Mouse (Mus musculus): Measurements from ENCODE around the gene Tapt1. TPM values are rescaled to one million over a fixed set of nuclear protein-coding genes. Genes with fewer than 3 reads are reported as not detected.
"Not testable (repeated sequence)": the region's sequence is repeated elsewhere in the genome, so short reads cannot be mapped to it uniquely, and the experiment has no call there.

Gene Tapt1
- polyA plus RNA-seq, 1 experiment = 31.8 TPM

- TF ChIP-seq POLR2A (IDR thresholded peaks at IDR 0.05; ENCODE audit: borderline replicate concordance, extremely low read depth, low read depth, low read length) (no peak), CTCF (IDR thresholded peaks at IDR 0.05; ENCODE audit: insufficient read depth, low read length) (no peak)
- no peak for DNase-seq
- WGBS = 96% methylated on average over 3 of the region's 3 CpGs
These were observed 68.0 kb downstream of the Tapt1 start for GRCm38 (mm10) chr5:44158458-44158857.

GRCm38 (mm10) chr5:44157760-44158159 is 68.7 kb downstream of the Tapt1 start:
- 59% methylated on average over 6 of the region's 6 CpGs for WGBS
- no peak for DNase-seq
- no peaks in the 10 kb centered on the region for H3K4me1 ChIP-seq (ENCODE audit: control insufficient read depth, insufficient read depth, low read length)
- H3K4me3 ChIP-seq (replicated peaks; ENCODE audit: extremely low read depth, low read depth, low read length) = no peak overlapping the region
- no peak for TF ChIP-seq CTCF (IDR thresholded peaks at IDR 0.05; ENCODE audit: insufficient read depth, low read length)
- no peak for TF ChIP-seq POLR2A (IDR thresholded peaks at IDR 0.05; ENCODE audit: borderline replicate concordance, extremely low read depth, low read depth, low read length)

More at GRCm38 (mm10) chr5:44158458-44158857, 68.0 kb downstream of the Tapt1 start:
- H3K4me3 ChIP-seq (replicated peaks; ENCODE audit: extremely low read depth, low read depth, low read length) = no peak overlapping the region
- H3K4me1 ChIP-seq (ENCODE audit: control insufficient read depth, insufficient read depth, low read length) = no peaks in the 10 kb centered on the region

- DNase-seq = no peak
- H3K4me3 ChIP-seq (replicated peaks; ENCODE audit: extremely low read depth, low read depth, low read length) = no peak overlapping the region
- TF ChIP-seq POLR2A (IDR thresholded peaks at IDR 0.05; ENCODE audit: borderline replicate concordance, extremely low read depth, low read depth, low read length) (no peak), CTCF (IDR thresholded peaks at IDR 0.05; ENCODE audit: insufficient read depth, low read length) (no peak)
- 74% methylated on average over 1 of the region's 1 CpGs for WGBS
- H3K4me1 ChIP-seq (ENCODE audit: control insufficient read depth, insufficient read depth, low read length) = no peaks in the 10 kb centered on the region
These were observed 73.4 kb downstream of the Tapt1 start for GRCm38 (mm10) chr5:44153050-44153449.

DNA sequence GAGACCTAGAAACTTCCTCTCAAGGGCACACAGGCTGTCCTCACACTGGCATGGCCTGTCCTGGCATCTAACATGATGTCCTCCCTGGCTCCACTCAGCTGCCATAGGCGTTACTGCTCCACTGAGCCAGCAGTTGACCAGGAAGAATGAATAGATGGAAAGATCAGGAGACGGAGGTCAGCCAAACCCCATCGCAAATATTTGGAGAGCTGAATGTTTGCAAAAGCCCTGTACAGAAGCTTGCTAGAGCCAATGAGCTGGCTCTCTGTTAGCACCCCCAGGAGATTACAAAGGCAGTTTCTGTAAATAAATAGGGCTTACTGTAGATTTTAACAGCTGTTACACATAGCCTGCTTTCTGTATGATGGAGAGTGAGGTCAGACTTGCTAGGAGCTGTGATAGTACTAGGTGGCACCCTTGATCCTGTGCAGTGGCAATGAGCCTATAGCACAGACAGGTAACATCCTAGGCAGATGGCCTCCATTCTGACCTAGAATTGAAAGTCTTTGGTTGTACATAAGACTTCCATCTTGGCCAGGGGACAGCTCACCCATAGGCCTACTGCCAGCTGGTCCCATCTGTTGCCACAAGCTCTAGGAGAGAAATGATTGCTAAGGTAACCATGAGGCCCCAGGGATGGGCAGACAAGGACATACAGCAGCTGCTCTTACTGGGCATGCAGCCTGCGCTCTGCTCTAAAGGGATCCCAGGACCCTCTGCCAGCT is 74.9 kb downstream of the Tapt1 start:
- no peak overlapping the region for H3K4me3 ChIP-seq (replicated peaks; ENCODE audit: extremely low read depth, low read depth, low read length)
- peak; percentile 28 for DNase-seq
- TF ChIP-seq POLR2A (IDR thresholded peaks at IDR 0.05; ENCODE audit: borderline replicate concordance, extremely low read depth, low read depth, low read length) (no peak), CTCF (IDR thresholded peaks at IDR 0.05; ENCODE audit: insufficient read depth, low read length) (no peak)

GRCm38 (mm10) chr5:44147732-44148131 is 78.7 kb downstream of the Tapt1 start:
- WGBS = 72% methylated on average over 3 of the region's 3 CpGs
- DNase-seq = no peak
- Histone ChIP-seq H3K4me1 (ENCODE audit: control insufficient read depth, insufficient read depth, low read length) (peaks cover 11% of the 10 kb centered on the region), H3K4me3 (replicated peaks; ENCODE audit: extremely low read depth, low read depth, low read length) (no peak overlapping the region)
- no peak for TF ChIP-seq CTCF (IDR thresholded peaks at IDR 0.05; ENCODE audit: insufficient read depth, low read length)
- TF ChIP-seq POLR2A (IDR thresholded peaks at IDR 0.05; ENCODE audit: borderline replicate concordance, extremely low read depth, low read depth, low read length) = no peak

More for the DNA sequence above, 74.9 kb downstream of the Tapt1 start:
- H3K4me1 ChIP-seq (ENCODE audit: control insufficient read depth, insufficient read depth, low read length) = peaks cover 10% of the 10 kb centered on the region
- 55% methylated on average over 4 of the region's 4 CpGs for WGBS

DNA sequence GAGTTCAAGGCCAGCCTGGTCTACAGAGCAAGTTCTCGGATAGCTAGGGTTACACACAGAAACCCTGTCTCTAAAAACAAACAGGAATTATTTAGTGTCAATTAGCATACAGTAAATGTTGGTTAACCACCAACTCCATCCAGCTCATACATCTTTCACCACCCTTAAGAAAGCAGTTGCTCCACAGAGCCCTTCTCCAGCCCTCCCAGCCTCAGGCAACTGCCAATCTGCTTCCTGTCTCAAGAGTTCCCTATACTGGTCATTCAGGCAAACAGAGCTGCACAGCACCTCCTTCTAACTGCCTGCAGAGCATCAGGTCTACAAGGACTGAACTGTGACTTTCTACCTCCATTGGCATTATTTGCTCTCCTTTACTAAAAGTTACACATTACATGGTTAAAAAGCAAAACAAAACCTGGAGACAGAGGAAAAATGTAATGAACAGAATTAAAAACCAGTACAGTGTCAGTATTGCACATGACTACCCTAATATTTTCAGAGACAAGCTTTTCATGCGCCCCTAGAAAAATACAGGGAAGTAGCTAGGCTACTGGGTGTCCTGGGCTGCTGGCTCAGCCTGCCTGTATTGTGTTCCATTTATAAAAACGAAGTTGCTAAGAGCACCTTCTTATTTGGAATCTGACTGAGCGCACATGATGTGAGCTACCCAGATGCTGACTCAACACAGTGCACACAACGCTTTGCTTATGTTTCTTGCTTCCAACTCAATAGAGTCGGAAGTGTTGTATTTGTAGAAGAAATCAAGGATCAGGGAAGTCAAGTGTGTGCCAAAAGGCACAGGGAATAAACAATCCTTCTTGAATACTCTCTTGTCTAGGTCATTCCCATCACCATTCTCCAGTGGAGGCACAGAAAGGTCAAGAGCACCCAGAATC is 79.7 kb downstream of the Tapt1 start:
- peaks cover 11% of the 10 kb centered on the region for H3K4me1 ChIP-seq (ENCODE audit: control insufficient read depth, insufficient read depth, low read length)
- TF ChIP-seq CTCF (IDR thresholded peaks at IDR 0.05; ENCODE audit: insufficient read depth, low read length) = no peak
- TF ChIP-seq POLR2A (IDR thresholded peaks at IDR 0.05; ENCODE audit: borderline replicate concordance, extremely low read depth, low read depth, low read length) = no peak
- DNase-seq = no peak
- no peak overlapping the region for H3K4me3 ChIP-seq (replicated peaks; ENCODE audit: extremely low read depth, low read depth, low read length)
- WGBS = 41% methylated on average over 6 of the region's 6 CpGs

GRCm38 (mm10) chr5:44143467-44144235 is 82.8 kb downstream of the Tapt1 start:
- DNase-seq = no peak
- TF ChIP-seq POLR2A (IDR thresholded peaks at IDR 0.05; ENCODE audit: borderline replicate concordance, extremely low read depth, low read depth, low read length) (no peak), CTCF (IDR thresholded peaks at IDR 0.05; ENCODE audit: insufficient read depth, low read length) (no peak)
- WGBS = 72% methylated on average over 8 of the region's 8 CpGs
- Histone ChIP-seq H3K4me3 (replicated peaks; ENCODE audit: extremely low read depth, low read depth, low read length) (no peak overlapping the region), H3K4me1 (ENCODE audit: control insufficient read depth, insufficient read depth, low read length) (peaks cover 11% of the 10 kb centered on the region)

DNA sequence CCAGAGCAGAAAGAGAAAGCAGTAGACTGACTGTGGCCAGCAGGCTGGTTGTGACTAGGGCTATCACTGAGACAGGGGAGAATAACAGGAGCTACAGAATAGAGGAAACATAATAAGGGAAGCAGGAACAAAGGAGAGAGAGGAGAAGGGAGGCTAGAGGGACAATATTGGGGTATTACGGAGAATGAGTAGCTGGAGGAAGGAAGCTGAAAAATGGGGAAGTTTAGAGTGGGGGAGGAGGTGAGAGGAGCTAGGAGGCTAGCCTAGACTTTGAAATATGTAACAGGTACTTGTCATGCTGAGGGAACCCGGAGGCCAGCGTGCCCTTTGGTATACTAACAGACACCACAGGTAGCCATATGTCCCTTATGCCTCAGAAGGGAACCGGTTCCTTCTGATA is 98.9 kb downstream of the Tapt1 start:
- no peak overlapping the region for H3K4me3 ChIP-seq (replicated peaks; ENCODE audit: extremely low read depth, low read depth, low read length)
- no peaks in the 10 kb centered on the region for H3K4me1 ChIP-seq (ENCODE audit: control insufficient read depth, insufficient read depth, low read length)
- DNase-seq = no peak
- WGBS = 72% methylated on average over 4 of the region's 4 CpGs
- TF ChIP-seq POLR2A (IDR thresholded peaks at IDR 0.05; ENCODE audit: borderline replicate concordance, extremely low read depth, low read depth, low read length) = no peak
- no peak for TF ChIP-seq CTCF (IDR thresholded peaks at IDR 0.05; ENCODE audit: insufficient read depth, low read length)

GRCm38 (mm10) chr5:44126574-44126973 is 99.9 kb downstream of the Tapt1 start:
- H3K4me3 ChIP-seq (replicated peaks; ENCODE audit: extremely low read depth, low read depth, low read length); H3K4me1 ChIP-seq (ENCODE audit: control insufficient read depth, insufficient read depth, low read length); DNase-seq: not testable (repeated sequence)
- WGBS = 94% methylated on average over 8 of the region's 8 CpGs

Other genes starting within 250 kb of the Tapt1 start
- gene Fgfbp1, start 244.8 kb downstream of the Tapt1 start, polyA plus RNA-seq (2012; rRNA removed) = 10.3 and 18.4 TPM in 2 replicates
- 4.6 and 7.4 TPM in 2 replicates for gene Prom1, start 124.6 kb downstream of the Tapt1 start, polyA plus RNA-seq (2012; rRNA removed)

Measured in lung, adult 2 months (tissue).